Mouse (Mus musculus) splenic B cell, adult 2 months (primary cell): Measurements from ENCODE around the gene Agps.
"Not testable (repeated sequence)": the region's sequence is repeated elsewhere in the genome, so short reads cannot be mapped to it uniquely, and the experiment has no call there.

ENCODE experiments used
- DNase-seq: peaks from one replicate; pipeline ENCODE4 v3.0.0-alpha.2; 2011; ENCODE audit warnings: low read depth, low spot score
- H3K27me3 ChIP-seq: 2 replicates; pipeline ENCODE4 v1.6.1; 2012; ENCODE audit warnings: mild to moderate bottlenecking, low read length, moderate library complexity, mixed read lengths; ENCODE audit not compliant: control insufficient read depth, poor library complexity, insufficient read depth, severe bottlenecking
- H3K36me3 ChIP-seq: 2 replicates; pipeline ENCODE4 v1.6.1; 2012; ENCODE audit warnings: mild to moderate bottlenecking, low read length, moderate library complexity, mixed read lengths; ENCODE audit not compliant: control insufficient read depth, poor library complexity, insufficient read depth, severe bottlenecking

The Agps gene

DNA sequence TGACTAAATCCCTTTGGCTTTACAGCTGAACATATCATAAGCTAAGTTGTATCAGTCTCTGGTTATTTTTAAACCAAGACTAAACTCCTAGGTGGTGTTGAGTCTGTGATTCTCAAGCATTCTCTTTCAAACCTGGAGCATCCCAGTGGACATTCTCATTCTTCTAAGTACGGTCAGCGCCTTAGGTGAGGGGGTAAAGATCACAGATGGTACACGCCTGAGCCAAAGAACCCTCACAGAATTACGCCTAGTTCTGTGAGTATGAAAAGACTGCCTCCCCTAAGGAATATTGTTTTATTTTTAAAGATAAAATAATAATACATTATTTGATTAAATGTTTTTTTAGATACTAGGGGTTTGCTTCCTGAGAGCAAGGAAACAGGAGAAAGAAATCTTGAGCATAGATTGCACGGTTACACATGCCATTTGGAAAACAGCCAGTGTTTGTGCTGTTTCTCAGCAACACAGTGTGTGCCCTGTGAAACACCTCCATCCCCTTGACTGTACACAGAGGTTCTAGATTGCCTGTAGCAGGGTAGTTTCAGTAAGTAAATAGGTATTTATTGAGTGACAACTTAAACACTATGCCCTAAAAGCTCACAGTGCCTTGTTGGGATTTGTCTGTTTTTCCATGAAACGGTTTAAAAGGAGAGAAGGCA, 97.9 kb downstream of the Agps start:
- no peaks in the 10 kb centered on the region for H3K27me3 ChIP-seq
- no peak for DNase-seq
- peaks cover 9% of the 10 kb centered on the region; the same call in 1 of the 2 replicates for H3K36me3 ChIP-seq

DNA sequence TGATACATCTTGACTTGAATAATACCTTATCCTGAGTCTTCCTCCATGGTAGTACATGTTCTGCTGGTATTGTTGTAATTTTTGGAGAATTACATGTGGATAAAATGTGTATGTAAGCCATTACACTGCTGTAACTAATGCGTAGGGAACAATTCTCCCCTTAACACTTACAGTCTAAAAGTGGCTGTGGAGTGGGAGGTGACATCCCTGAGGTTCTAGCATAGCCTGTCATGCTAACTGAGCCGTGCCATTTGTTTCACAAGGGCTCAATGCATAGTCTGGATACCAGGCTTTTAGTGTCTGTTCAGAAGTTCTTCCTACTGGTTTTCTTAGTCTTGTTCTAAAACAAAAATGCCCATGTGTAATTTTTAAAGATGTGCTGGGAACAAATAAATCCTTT, 99.0 kb downstream of the Agps start:
- no peak for DNase-seq
- Histone ChIP-seq H3K36me3 (peaks cover 9% of the 10 kb centered on the region; the same call in 1 of the 2 replicates), H3K27me3 (no peaks in the 10 kb centered on the region)

- no peak for DNase-seq
- Histone ChIP-seq H3K27me3 (no peaks in the 10 kb centered on the region), H3K36me3 (0 out of 2 replicates have a peak, but pooled peaks cover 5% of the 10 kb centered on the region)
Measured at GRCm38 (mm10) chr2:75933541-75933940, 101.6 kb downstream of the Agps start.

GRCm38 (mm10) chr2:75936685-75937084, 104.7 kb downstream of the Agps start:
- H3K36me3 ChIP-seq, DNase-seq, H3K27me3 ChIP-seq: not testable (repeated sequence)

- H3K27me3 ChIP-seq, DNase-seq, H3K36me3 ChIP-seq: not testable (repeated sequence)
Measured at GRCm38 (mm10) chr2:75937520-75938116, 105.6 kb downstream of the Agps start.

DNA sequence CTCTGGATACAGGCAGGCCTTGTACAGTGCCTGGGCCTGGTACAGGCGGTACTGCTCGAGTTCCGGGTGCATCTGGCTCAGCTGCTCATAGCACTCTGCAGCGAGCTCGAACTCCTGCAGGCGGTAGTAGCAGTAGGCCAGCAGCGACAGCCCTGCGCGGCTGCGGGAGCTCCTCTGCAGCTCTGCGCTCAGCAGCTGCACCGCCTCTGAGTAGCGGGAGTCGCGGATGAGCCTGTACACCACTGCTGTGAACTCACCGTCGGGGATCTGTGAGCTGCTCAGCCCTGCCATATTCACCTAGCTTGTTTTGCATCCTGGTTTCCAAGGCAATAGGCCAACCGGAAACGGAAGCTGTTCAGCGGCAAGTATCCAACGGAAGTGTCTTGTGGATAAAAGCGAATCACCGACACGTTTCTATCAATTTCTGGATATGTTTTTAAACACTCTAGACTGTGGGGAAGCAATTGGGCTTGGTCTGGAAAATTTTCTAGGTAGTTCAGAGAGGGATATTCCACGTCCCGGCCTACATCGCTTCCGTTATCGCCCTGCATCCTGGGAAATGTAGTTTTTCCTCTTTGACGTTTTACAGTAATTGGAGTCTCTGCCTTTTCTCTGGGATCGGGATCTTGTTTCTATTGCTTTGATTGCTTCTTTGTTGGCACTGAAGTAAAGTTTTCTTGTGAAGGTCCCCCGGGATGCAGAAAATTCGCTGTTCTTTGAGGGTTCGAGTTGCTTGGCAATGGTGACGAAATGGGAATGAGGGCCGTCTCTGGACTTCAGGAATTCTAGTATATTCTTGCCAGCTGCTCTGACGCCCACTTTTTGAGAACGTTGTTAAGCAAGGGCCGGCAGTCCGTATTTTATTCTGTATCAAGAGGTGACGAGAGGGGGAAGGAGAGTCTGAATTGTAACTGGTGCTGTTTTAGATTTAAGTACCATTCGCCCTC, 106.4 kb downstream of the Agps start, which contains the start of gene Ttc30b:
Ttc30b (minus strand) TSS at position 469 of the 947 bp plus-strand sequence.
- no peaks in the 10 kb centered on the region for H3K27me3 ChIP-seq
- peak; percentile 86 for DNase-seq
- H3K36me3 ChIP-seq: no peaks in the 10 kb centered on the region

DNA sequence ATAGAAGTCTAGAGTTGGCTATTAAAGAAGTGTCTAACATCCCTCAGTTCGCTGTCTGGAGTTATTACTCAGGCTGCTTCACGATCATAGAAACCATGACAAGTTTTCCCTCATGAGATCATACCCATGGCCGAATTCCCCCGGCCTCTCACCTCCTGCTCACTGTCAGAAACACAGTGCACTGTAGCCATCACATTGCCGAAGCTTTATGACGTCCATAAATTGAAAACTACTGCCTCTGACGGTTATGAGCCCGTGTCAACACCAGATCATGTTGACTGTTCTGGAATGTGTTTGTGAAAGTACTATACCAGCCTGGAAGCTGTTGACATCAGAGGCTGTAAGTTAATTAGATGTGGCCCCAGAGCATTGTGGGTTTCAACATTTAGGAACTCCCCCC, 118.7 kb downstream of the Agps start:
- Histone ChIP-seq H3K36me3 (no peaks in the 10 kb centered on the region; the same call in 1 of the 2 replicates), H3K27me3 (no peaks in the 10 kb centered on the region)
- DNase-seq: no peak

- Histone ChIP-seq H3K27me3 (no peaks in the 10 kb centered on the region), H3K36me3 (no peaks in the 10 kb centered on the region)
Measured at GRCm38 (mm10) chr2:75953320-75953719, 121.3 kb downstream of the Agps start.

DNA sequence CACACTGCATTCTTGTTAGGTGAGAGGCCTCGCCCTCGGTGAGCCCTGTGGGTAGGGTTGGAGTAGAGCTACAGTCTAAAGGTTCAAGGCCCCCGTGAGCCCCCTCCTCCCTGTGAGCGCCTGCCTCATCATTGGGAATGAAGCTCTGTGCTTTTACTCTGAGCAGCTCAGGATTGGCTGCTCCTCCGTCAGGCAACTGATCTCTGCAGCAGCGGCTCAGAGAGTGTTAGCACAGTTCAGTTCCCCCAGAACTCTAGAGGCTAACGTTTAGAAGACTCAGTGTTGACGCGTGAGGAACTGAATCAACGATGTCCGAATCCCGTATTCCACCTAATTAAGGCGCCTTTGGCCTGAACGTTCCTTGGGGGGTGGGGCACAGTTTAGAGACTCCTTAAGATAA, 123.7 kb downstream of the Agps start:
- Histone ChIP-seq H3K27me3 (no peaks in the 10 kb centered on the region), H3K36me3 (no peaks in the 10 kb centered on the region)
- no peak for DNase-seq

More at GRCm38 (mm10) chr2:75953320-75953719, 121.3 kb downstream of the Agps start:
- no peak for DNase-seq

GRCm38 (mm10) chr2:75959183-75959849, 127.3 kb downstream of the Agps start:
- Histone ChIP-seq H3K36me3 (no peaks in the 10 kb centered on the region), H3K27me3 (no peaks in the 10 kb centered on the region)
- no peak for DNase-seq

DNA sequence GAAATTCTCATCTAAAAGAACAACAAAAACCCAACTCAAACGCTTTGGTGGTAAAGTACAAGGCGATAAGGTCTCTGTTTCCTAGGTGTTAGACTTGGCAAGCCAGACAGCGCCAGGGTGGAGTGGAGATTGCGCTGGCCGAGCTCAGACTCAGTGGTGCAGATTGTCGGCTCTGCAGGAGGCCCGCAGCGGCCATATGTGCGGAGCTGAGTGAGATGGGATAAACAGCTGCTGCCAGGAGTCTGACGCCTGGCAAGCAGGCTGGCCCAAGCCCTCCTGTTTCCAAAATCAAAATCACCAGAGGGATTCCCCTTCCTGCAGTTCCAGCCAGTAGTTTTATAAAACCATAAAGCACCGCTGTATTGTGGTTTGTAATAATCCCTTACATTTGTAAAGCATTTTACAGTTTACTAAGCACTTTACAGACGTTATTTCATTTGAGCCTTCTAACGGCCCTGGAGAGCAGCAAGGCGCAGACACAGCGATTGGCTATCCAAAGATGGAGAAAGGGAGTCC, 127.9 kb downstream of the Agps start:
- no peaks in the 10 kb centered on the region for H3K27me3 ChIP-seq
- no peaks in the 10 kb centered on the region for H3K36me3 ChIP-seq
- DNase-seq: no peak

DNA sequence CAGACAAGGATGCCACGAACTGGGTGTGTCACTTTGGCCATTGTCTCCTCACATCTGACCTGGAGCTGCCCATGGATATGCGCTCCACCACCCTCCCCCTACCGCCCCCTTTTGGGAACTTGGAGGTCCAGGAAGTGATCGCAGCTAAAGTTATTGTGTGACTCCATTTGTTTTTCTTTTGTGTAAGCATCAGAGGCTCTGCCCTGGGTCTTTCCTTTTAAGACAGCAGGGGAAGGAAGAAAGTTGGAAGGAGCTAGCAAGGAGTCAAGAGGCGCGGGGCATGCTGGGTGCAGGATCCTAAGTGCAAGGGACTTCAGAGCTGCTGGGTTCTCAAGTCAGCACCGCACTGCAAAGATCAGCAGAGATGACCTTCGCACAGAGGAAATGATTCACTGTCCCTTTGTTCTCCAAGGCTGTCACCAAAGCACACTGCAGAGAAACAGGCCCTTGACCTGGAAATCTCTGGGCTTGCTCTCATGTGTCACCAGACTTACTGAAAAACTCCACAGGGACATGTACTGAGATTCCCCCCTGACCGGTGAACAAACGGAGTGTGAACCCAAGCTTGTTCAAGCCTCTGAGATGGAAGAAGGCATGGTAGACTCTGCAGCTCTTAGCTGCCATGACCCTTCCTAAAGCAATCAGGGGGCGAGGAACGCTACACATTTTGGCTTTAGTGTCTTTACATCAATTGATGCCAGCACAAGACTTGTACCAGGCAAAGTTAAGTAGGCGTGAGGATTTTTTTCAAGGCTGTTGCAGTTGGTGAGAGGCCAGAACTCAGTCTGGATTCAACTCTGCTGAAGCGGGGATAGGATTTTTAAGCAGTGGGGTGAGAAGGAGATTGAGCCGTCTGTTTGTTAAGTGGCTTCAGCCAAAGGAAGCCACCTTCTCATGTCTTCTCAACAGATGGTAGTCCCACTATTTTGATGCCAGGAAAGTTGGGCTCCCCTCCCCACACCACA, 128.7 kb downstream of the Agps start:
- Histone ChIP-seq H3K36me3 (no peaks in the 10 kb centered on the region), H3K27me3 (no peaks in the 10 kb centered on the region)
- no peak for DNase-seq

DNA sequence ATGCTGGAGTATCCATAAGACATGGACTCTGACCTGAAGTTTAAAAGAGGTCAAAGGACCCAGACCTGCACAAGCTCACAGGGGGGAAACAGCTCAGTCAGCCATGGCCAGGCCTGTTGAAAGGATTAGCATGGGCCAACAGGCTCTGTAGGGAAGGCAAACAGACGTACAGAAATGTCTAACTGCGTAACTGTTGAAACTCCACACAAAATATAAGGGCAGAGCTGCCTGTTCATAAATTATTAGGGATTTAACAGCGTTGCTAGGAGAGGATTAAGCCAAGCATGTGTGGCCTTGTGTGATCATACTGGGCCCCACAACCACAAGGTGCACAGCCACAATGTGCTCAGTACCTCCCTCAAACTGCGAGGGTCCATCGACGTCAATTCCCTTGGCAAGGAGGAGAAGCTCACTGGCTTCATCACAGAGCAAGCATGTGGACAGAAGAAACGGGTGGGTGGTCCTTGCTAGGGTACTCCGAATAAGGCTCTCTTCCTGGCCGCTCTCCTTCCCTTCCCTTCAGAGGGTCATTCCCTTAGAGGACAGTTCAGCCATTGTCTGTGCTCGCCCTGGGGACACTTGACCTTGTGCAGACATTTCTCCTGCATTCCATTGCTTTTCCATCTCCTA, 131.3 kb downstream of the Agps start:
- no peaks in the 10 kb centered on the region for H3K27me3 ChIP-seq
- H3K36me3 ChIP-seq: no peaks in the 10 kb centered on the region
- DNase-seq: no peak
